Mouse (Mus musculus) right cerebral cortex, postnatal 10 days (tissue): ENCODE data around the gene Gjb1.

Experiments used
- DNase-seq, 2 experiments: peaks; one replicate each; pipeline ENCODE4 v3.0.0; 2021; ENCODE audit warnings: low spot score in 2 of 2

Gene Gjb1

GRCm38 (mm10) chrX:101396459-101396858 is 20.3 kb downstream of the Gjb1 start:
- no peak for DNase-seq

DNA sequence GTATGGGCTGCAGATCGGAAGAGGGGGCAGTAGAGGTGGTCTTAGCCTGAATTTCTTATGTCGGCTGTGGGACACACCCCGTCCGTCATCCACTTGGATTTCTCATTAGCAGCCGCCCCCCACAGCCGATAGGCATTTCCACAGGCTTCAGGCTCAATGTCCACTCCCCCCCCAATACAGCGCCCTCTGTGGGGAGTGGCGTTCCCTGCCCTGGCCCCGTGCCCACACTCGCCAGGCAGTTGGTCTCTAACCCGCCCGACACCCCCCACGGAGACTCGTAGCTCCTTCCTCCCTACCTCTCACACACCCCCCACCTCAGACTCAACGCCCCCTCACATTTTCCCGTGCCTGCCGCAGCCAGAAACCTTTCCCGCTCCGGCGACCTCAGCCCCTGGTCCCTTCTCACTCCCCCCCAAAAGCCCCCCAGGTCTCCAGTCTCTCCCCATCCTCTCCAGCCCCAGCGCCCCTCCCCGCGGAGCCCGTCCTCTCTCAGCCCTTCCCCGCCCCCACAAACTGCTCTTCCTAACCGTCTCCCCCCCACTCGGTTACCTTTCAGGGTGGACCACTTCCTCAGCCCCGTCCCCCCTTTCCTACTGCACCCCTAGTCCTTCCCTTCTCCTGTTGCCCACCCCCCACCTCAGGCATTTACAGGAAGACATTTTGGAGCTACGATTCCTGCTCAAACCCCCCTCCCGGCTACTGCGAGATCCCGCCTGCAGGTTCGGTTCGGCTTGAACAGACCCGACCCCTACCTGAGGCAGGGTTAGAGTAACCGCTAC is 43.0 kb downstream of the Gjb1 start:
- DNase-seq: peak; percentile 66 to 70

DNA sequence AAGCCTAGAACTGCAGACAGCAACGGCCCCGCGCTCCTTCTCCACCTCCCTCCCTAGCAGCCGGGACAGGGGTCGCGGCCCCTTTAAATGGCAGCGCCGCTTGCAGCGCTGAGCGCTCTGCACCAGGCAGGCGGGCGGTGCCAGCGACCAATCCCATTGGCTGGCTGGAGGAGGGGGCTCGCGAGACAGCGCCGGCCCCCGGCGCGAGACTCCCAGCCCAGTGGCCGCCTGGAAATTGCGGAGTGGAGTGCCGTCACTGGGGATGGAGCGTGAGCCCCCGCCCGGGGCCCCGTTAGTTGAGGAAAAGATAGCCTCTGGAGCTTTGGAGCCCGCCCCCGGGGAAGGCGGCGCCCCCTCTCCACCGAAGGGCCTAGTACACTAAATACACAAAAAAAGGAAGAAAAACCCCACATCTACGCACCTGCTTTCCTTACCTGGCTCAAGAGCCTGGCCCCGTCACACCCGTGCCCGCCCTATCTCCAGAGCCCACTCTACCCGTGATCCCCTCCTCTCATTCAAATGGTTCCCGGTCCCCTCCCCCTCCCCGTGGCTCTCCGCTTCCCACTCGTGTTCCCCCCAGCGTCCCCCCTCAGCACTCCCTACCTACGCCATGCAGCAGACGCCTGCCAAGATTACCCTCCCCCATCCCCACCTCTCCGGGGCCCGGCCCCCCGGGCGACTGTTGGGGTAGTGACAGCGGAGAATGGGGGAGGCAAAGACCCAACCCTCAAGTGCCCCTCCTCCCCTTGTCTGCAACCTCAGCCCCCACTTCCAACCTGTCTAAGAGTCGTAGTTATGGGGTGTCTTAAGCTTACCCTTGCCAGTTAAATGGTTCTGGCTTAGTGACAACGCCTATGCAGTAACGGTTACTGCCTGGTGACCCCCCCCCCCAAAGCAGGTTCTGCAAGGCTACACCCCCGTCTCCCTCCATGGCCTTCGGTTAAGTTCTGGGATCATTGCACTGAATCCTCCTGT is 43.8 kb downstream of the Gjb1 start:
- peak; percentile 92 to 94 for DNase-seq

DNA sequence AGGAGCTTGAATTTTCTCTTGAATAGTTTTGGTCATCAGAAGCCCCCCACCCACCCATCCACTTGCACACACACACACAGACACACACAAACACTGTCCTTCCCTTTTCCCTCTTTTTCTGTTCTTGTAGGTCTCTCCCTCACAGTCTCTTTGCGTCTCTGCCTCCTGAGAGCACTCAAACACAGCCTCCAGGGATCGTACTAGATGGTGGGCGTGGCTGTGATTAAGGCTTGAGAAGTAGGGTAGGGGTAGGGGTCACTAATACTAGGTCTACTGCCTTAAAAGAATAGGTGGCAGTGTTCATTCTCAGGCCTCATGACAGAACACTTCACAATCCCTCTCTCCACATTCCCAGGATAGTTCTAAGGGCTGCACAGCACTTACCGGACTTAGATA is 44.5 kb downstream of the Gjb1 start, which contains the start of gene Zmym3:
Zmym3 (minus strand) TSS at position 150 of the 396 bp plus-strand sequence.
- DNase-seq: no peak

DNA sequence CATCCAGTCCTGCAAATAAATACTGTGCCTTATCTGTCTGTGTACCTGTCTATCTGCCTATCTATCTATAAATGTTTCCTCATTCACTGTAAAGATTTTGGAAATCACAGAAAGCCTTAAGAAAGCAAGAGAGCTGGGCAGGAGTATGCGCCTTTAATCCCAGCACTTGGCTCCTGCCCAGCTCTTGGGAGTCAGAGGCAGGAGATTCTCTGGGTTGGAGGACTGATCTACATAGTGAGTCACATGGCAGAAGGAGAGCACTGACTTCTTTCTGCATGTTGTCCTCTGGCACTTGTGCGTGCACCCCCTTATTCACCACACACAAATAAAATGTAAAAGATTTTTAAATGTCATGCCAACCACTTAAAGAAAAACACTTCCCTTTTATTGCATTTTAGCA is 47.3 kb downstream of the Gjb1 start:
- no peak for DNase-seq

GRCm38 (mm10) chrX:101427774-101428173 is 51.6 kb downstream of the Gjb1 start:
- no peak for DNase-seq

GRCm38 (mm10) chrX:101428785-101429141 is 52.6 kb downstream of the Gjb1 start:
- DNase-seq: no peak

DNA sequence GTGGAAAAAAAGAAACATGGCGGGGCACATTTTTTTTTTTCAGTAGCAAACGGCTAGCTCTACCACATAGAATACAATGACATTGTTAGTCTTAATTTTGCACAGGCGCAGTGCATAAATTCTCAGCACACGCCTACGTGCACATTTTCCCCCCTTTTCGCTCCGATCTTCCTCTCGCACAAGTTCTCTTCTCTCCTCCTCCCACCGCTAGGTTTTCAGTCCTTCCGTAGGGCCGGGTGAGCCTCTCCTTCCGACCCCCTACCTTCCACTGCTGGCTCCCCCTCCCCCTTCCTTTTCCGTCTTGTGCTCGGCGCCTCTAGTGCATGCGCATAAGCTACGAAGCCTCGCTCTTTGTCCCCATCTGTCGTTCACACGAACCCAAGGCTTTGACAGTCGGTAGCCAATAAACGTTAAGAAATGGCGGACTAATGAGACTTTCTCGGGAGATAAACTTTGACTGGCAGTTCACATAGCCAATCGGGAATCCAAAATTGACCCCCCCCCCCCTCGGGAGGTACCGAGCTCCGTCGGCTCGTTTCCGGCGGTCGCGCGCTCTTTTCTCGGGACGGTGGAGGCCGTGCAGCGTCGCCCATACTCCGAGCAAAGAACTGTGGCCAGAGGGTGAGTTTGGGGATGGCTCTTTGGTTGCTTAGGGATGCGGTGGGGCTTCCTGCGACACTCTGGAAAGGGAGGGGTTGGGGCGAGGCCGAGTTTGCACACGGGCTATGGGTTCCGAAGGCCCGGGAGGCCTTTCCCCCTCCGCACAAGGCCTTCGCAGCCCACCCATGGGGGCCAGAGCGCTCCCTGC is 53.2 kb downstream of the Gjb1 start, which contains the start of gene Nono:
Nono (plus strand) TSS at position 177 of the 808 bp plus-strand sequence.
- peak; percentile 91 to 95 for DNase-seq

DNA sequence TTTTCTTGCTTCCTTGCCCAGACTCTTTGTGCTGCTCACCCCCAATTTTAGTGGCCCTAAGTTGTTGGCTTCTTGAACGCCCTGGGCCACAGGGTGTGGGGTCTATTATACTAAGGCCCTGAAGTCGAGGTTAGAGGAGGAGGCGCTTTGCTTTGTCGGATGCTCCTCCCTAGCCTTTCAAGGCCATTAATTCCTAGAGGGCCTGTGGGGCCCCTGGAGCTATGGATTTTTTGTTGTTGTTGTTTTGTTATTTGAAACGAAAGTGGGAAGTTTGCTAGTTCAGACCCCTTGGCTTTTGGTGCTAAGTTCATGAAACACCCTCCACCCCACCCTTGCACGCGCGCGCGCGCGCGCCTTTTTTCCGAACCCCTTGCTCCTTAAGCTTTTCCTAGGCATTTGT is 53.8 kb downstream of the Gjb1 start:
- no peak for DNase-seq
